Mouse (Mus musculus): ENCODE measurements around the gene Cisd1. TPM values are rescaled to one million over a fixed set of nuclear protein-coding genes. Genes with fewer than 3 reads are reported as not detected.

Cisd1 gene
- 443 and 512 TPM in 2 replicates for polyA plus RNA-seq (2021; fragmentation: Nextera tagmentation)
- long read RNA-seq, experiment 1, transcript Cisd1-201 (3 exons, 1,084 nt), result major isoform, 140 of 144 reads
- long read RNA-seq, experiment 1, partial matches to known transcripts, result 3 of 144 reads
- long read RNA-seq, experiment 1, other reads (novel, unspliced or antisense), result 1 of 144 reads
- long read RNA-seq, experiment 2, transcript Cisd1-201 (3 exons, 1,084 nt), result major isoform, 483 of 501 reads
- long read RNA-seq, experiment 2, partial matches to known transcripts, result 18 of 501 reads
- long read RNA-seq, experiment 2, other reads (novel, unspliced or antisense), result 0 of 501 reads

DNA sequence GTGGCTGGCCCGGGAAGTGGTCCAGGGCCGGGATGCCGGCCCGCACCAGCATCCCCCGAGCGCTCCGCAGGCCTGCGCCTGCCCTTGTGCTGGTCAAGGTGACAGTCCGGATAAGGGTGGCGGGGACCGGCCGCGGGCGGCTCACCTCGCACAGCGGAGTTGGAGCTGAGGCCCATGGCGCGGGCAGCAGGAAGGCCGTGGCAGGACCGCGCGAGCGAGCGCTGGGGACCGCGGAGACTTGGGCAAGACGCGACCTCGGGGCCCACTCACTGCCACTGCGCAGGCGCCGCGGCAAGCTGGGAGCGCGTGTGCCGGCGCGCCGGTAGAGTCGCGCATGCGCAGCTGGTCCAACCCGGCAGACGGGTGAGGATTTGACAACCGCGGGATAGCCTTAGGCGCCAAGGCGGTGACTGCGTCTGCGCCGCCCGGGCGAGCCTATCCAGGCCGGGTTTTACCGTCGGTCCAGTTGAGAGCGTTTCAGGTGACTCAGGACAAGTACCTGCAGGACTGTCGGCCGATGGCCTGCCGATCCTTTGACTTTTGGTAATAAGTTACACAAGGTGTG lies at the start of gene Cisd1:
Gene Cisd1, minus strand, starts transcription at position 376 of the 565 bp plus-strand sequence.

DNA sequence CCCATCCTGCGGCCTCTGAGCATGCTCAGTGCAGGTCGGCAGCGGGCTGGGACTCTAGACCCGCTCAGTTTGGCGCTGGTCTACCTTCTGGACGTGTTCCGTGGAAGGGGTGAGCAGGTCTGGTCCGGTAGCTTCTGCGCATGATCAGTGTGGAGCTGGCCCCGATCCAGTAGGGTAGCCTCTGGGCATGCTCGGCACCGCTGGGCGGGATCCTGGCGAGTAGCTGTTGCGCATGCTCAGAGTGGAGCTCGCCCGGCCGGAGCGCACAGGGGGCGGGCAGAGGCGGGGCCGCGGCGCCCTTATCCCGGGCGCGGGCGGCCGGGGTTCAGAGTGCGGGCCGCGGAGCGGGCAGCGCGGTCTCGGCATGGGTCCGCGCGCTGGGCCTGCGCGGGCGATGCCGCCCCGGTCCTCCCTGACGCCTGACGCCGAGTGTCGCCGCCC lies 2.8 kb upstream of the Cisd1 start, which contains the start of gene Ipmk:
Gene Ipmk, plus strand, starts transcription at position 255 of the 441 bp plus-strand sequence.

GRCm38 (mm10) chr10:71285126-71285580 lies 59.6 kb downstream of the Cisd1 start, which contains the start of gene Ube2d1:
Gene Ube2d1, minus strand, starts transcription at chr10:71285262.

Other genes starting within 250 kb of the Cisd1 start
- 1.4 and 1.5 TPM in 2 replicates for gene Bicc1, start 185.3 kb downstream of the Cisd1 start, polyA plus RNA-seq (2021; fragmentation: Nextera tagmentation)
- 17.6 and 18.3 TPM in 2 replicates for gene Tfam, start 106.7 kb downstream of the Cisd1 start, polyA plus RNA-seq (2021; fragmentation: Nextera tagmentation)
- 21.6 and 41.4 TPM in 2 replicates for gene Ube2d1, start 59.7 kb downstream of the Cisd1 start, polyA plus RNA-seq (2021; fragmentation: Nextera tagmentation)
- 2.2 and 8.0 TPM in 2 replicates for gene Ipmk, start 2.8 kb upstream of the Cisd1 start, polyA plus RNA-seq (2021; fragmentation: Nextera tagmentation)